Mouse (Mus musculus) cortical plate, adult 2 months (tissue): ENCODE results near the gene Cxcl15. TPM values are rescaled to one million over a fixed set of nuclear protein-coding genes. Genes with fewer than 3 reads are reported as not detected.

Experiments used
- H3K27ac ChIP-seq: fragments of 200-500 bp; 2 replicates; pipeline ENCODE4 v1.5.1; 2012; ENCODE audit warnings: low read length, control low read depth, inconsistent platforms; ENCODE audit not compliant: insufficient read depth
- H3K4me1 ChIP-seq: fragments of 200-500 bp; 2 replicates; pipeline ENCODE4 v1.6.1; 2011; ENCODE audit warnings: low read length; ENCODE audit not compliant: control insufficient read depth, insufficient read depth
- H3K4me3 ChIP-seq: fragments of 200-500 bp; 2 replicates; pipeline ENCODE4 v1.5.1; 2011; ENCODE audit warnings: mild to moderate bottlenecking, low read length, control low read depth; ENCODE audit not compliant: insufficient read depth
- CTCF ChIP-seq: fragments of 200-500 bp; IDR thresholded peaks from 2 replicates; pipeline ENCODE4 v1.5.1; 2011; ENCODE audit warnings: mild to moderate bottlenecking, control low read depth, low read length; ENCODE audit not compliant: insufficient read depth; ENCODE audit errors: extremely low read depth
- POLR2A ChIP-seq: fragments of 200-500 bp; IDR thresholded peaks from 2 replicates; pipeline ENCODE4 v1.6.1; 2011; ENCODE audit warnings: mild to moderate bottlenecking, low read length, control low read depth; ENCODE audit not compliant: insufficient read depth; ENCODE audit errors: extremely low read depth
- polyA plus RNA-seq: library from polyadenylated mRNA; depleted of rRNA; stranded (reverse); fragments of >200 nt; gene quantifications from 2 replicates; pipeline ENCODE4 v1.2.3, GENCODE M21; 2012; rRNA removed

Cxcl15 gene
- polyA plus RNA-seq = not detected in 2 replicates

DNA sequence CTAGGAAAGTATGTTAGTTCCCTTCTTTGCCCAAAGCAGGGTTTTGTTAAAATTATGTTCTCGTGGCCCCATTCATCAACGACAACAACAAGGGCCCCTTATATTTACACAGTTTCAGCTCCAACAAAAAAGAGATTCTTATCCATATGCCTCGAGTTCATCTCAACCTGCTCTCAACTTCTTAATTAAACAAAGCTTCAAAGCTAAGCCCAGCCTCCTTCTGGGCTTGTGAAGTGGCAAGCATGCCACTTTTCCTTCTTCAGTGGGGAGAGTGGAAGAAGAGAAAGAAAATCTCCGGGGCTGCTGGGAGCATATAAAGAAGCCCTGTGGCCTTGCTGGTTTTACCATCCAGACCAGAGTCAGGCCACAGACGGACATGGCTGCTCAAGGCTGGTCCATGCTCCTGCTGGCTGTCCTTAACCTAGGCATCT, at the start of gene Cxcl15:
Gene Cxcl15 (plus strand): TSS at position 340 of the 431 bp plus-strand sequence.
- TF ChIP-seq POLR2A (no peak), CTCF (no peak)
- Histone ChIP-seq H3K4me3 (no peak within 1 kb of the TSS), H3K4me1 (no peaks in the 10 kb centered on the region), H3K27ac (no peak within 1 kb of the TSS)

DNA sequence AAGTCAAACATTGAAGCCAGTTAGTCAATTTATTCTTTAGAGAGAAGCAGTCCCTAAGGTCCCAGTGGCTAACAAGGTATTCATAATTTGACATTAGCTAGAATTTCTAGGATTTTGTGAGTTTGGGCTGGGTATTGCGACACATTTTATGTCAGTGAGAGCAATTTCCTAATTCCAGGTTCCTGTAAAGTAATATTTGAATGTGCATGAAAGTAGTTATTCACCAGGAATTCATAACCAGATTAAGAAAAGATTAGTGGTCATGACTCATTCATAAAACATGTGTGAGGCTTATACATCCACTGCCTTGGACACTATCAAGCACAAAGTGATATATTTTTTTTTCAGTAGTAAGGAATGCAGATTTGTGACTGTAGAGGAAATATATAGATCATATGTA, 40.4 kb upstream of the Cxcl15 start:
- no peak overlapping the region for H3K27ac ChIP-seq
- TF ChIP-seq POLR2A (no peak), CTCF (no peak)
- H3K4me3 ChIP-seq = no peak overlapping the region
- H3K4me1 ChIP-seq = no peaks in the 10 kb centered on the region

DNA sequence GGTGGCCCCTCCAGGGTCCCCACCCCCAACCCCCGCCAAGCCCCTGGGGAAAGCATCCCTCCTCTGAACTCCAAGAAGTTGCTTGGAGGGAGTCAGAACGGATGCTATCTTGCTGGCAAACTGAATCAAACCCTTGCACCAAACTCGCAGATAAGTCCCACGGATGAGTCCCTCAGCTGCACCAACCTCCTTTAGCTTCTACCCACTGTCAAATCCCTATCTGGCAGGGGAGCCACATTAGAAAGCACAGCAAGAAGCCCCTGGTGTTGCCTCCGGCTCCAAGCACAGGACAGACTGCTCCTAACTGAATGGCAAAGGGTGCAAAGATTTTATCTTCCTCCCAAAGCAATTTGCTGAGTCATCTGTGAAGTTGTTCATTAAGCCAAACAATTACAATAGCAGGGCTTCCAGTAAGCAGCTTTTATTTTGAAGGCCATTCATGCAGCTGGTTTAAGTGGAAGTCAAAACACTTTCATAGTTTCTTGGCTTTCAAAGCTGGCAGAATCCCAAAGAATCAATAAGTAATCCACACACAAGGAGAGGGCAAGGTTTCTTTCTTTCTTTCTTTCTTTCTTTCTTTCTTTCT, 36.2 kb upstream of the Cxcl15 start:
- TF ChIP-seq POLR2A (no peak), CTCF (no peak)
- Histone ChIP-seq H3K27ac (no peak overlapping the region), H3K4me1 (no peaks in the 10 kb centered on the region), H3K4me3 (no peak overlapping the region)

DNA sequence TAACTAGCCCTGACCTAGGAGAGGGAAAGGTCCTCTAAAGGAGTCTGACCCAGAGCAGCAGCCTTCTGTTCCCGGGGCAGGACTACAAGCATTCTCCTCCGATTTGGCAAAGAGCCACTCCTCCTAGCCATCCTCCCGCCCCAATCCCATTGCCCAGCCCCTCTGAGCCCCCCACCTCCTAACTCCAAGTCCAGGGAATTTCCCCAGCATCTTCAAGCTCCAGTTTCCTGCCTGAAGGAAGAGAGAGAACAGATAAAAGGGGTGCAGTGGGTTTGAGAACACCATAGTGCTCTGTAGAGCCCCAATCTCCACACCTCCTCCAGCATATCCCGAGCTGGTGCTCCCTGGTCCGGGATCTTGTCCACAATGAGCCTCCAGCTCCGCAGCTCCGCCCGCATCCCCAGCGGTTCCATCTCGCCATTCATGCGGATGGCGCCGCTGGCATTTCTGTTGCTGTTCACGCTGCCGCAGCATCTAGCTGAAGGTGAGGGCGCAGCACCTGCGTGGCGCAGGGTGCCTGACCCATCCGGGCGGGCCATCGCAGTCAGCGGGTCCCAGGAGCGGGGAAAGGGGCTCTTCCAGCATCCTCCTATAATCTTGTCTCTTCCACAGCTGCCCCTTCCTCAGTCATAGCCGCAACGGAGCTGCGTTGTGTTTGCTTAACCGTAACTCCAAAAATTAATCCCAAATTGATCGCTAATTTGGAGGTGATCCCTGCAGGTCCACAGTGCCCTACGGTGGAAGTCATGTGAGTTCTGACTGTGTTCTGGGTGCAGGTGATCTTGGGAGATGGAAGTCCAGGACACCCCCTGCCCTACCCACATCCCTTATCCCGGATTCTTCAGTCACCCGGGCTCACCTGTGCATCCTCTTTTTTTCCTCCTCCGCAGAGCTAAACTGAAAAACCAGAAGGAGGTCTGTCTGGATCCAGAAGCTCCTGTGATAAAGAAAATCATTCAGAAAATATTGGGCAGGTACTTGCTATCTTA, 35.0 kb upstream of the Cxcl15 start, which contains the start of gene Cxcl5:
Gene Cxcl5 (plus strand): TSS at position 284 of the 989 bp plus-strand sequence.
- H3K27ac ChIP-seq = no peak within 1 kb of the TSS
- peak within 1 kb of the TSS; percentile 34 for H3K4me3 ChIP-seq
- TF ChIP-seq POLR2A (no peak), CTCF (no peak)
- H3K4me1 ChIP-seq = no peaks in the 10 kb centered on the region

DNA sequence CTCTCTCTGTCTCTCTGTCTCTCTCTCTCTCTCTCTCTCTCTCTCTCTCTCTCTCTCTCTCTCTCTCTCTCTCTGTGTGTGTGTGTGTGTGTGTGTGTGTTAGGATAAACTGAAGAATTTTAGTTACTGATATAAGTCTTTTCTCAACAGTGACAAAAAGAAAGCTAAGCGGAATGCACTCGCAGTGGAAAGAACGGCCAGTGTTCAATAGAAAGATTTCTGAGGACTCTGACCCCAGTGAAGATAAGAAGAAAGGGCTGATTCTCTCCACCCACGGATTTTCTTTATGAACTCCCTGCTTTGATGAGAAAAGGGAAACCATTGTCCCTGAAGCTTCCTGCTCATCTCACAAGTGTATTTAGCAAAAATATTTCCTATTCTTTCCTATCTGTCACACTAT, 34.0 kb upstream of the Cxcl15 start:
- TF ChIP-seq CTCF = no peak
- no peak for TF ChIP-seq POLR2A
- H3K27ac ChIP-seq = no peak overlapping the region
- H3K4me1 ChIP-seq = no peaks in the 10 kb centered on the region
- no peak overlapping the region for H3K4me3 ChIP-seq

DNA sequence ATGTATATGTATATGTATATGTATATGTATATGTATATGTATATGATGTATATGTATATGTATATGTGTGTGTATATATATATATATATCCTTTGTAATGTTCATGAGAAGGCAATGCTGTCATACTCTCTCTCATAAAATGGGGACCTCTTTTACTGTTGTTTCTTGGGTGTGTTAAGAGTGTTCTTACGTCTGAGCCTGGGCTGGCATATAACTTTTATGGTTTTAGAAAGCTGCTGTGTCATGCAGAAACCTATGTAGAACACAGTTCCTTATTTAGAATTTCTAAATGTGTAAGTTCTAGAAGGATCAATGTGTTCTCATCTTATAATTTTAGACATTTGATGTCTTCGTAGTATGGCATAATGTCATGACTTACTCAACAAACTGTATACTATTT, 33.5 kb upstream of the Cxcl15 start:
- no peaks in the 10 kb centered on the region for H3K4me1 ChIP-seq
- H3K4me3 ChIP-seq = no peak overlapping the region
- TF ChIP-seq POLR2A (no peak), CTCF (no peak)
- no peak overlapping the region for H3K27ac ChIP-seq

DNA sequence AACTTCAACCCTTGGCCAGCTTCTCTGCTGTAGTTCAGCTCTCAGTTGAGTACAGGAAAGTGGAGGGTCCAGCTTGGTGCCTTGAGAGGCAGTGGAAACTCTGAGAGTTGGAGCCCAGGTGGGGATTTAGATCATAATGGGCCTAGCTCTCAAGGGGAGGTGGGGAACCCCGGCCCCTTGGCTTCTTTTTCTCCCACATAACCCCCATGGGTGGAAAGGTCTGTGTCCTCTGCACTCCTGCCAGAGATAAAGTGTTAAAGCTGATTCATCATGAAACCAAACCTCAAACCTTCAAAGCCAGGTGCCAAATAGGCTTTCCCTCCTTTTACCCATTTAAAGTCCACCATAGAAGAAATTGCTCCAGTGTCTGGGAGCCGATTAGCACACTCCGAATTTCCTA, 32.5 kb upstream of the Cxcl15 start:
- Histone ChIP-seq H3K4me1 (no peaks in the 10 kb centered on the region), H3K4me3 (no peak overlapping the region), H3K27ac (no peak overlapping the region)
- TF ChIP-seq POLR2A (no peak), CTCF (no peak)

DNA sequence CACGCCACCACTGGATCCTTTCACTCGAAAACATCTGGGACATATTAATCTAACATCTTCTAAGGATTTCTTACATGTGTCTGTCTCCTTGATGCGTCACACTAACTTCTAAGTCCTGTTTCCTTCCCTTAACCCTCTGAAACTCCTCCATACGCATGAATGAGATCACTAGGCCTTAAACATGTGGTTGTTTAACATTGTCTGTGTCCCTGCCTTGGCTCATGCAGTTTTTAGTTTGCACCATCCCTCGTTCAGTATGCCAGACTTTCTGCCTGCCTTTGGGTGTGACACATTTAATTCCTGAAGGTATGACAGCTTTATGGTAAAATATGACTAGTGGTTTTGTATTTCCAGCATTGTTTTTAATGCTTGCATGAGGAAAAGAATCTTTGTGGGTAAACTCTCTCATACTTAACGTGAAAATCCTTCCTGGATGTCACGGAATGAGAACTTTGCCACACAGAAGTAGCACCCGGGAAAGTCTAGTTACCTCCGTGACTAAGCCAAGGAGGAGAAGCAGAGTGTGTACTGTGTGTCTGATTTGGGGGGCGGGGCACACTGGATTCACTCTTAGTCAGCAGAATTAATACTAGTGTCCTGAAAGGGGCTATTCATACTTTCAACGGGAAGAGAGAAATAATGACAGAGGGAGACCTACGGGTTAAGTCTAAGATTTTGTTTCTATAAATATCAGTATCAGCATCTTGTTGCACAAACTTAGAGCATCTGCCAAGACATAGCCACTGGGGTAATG, 30.2 kb upstream of the Cxcl15 start:
- Histone ChIP-seq H3K4me3 (no peak overlapping the region), H3K27ac (no peak overlapping the region), H3K4me1 (no peaks in the 10 kb centered on the region)
- TF ChIP-seq CTCF (no peak), POLR2A (no peak)

DNA sequence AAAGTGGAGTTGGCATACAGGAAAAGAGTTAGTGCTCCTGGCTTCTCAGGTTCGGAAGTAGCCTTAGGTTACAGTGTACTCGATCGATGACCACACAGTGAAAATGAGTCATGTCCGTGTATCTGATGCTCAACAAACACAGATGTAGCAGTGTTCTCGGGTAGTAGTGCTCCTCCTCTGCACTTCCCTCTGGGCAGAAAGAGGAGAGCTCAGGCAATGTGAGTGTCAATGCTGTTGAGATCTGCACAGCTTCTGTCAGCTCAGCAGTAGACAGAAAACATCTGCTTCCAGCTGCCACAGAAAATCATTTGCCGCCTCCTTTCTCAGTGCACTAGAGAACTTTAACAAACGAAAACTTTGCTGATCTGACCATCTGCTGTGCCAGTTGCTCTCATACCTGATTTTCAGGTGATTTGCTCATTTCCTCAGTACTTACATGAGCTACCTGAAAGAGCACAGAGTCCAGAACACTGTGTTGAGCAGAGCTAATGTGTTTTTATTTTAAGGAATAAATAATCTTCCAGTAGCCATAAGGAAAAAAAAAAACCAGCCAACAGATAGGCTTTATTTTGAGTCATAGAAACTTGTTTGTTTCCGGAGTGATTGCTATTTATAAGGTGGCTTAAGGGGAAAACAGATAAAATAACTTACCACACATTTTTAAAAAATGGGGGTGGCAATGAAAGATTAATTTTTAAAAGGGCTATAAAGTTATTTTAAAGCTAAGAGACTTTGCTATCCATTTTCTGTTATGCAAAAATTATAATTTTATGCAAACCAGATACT, 28.3 kb upstream of the Cxcl15 start:
- no peak overlapping the region for H3K27ac ChIP-seq
- no peak overlapping the region for H3K4me3 ChIP-seq
- H3K4me1 ChIP-seq = no peaks in the 10 kb centered on the region
- TF ChIP-seq POLR2A = no peak
- no peak for TF ChIP-seq CTCF
